Mouse (Mus musculus): Measurements from ENCODE around the gene H2afy. TPM values are rescaled to one million over a fixed set of nuclear protein-coding genes. Genes with fewer than 3 reads are reported as not detected.
"Not testable (repeated sequence)": the region's sequence is repeated elsewhere in the genome, so short reads cannot be mapped to it uniquely, and the experiment has no call there.

H2afy gene
- total RNA-seq, 1 experiment from 2014 or later, result 1,680 TPM

GRCm38 (mm10) chr13:56081656-56082055 is 54.5 kb downstream of the H2afy start:
- ATAC-seq (replicated peaks; ENCODE audit: low read depth, poor library complexity, severe bottlenecking), result no peak

GRCm38 (mm10) chr13:56079616-56080015 is 56.5 kb downstream of the H2afy start:
- no peak for ATAC-seq (replicated peaks; ENCODE audit: low read depth, poor library complexity, severe bottlenecking)

GRCm38 (mm10) chr13:56078724-56079262 is 57.4 kb downstream of the H2afy start:
- no peak for ATAC-seq (replicated peaks; ENCODE audit: low read depth, poor library complexity, severe bottlenecking)

- no peak for ATAC-seq (replicated peaks; ENCODE audit: low read depth, poor library complexity, severe bottlenecking)
Measured at GRCm38 (mm10) chr13:56075930-56076329, 60.2 kb downstream of the H2afy start.

GRCm38 (mm10) chr13:56073186-56073585 is 63.0 kb downstream of the H2afy start:
- no peak for ATAC-seq (replicated peaks; ENCODE audit: low read depth, poor library complexity, severe bottlenecking)

- ATAC-seq (replicated peaks; ENCODE audit: low read depth, poor library complexity, severe bottlenecking), result no peak
Measured at GRCm38 (mm10) chr13:56072268-56072607, 63.9 kb downstream of the H2afy start.

GRCm38 (mm10) chr13:56071586-56072267 is 64.4 kb downstream of the H2afy start:
- no peak for ATAC-seq (replicated peaks; ENCODE audit: low read depth, poor library complexity, severe bottlenecking)

- ATAC-seq (replicated peaks; ENCODE audit: low read depth, poor library complexity, severe bottlenecking), result no peak
Measured at GRCm38 (mm10) chr13:56069643-56070042, 66.5 kb downstream of the H2afy start.

- no peak for ATAC-seq (replicated peaks; ENCODE audit: low read depth, poor library complexity, severe bottlenecking)
Measured at GRCm38 (mm10) chr13:56068517-56068916, 67.6 kb downstream of the H2afy start.

GRCm38 (mm10) chr13:56066904-56067303 is 69.3 kb downstream of the H2afy start:
- ATAC-seq (replicated peaks; ENCODE audit: low read depth, poor library complexity, severe bottlenecking), result peak; percentile 61

- ATAC-seq (replicated peaks; ENCODE audit: low read depth, poor library complexity, severe bottlenecking), result no peak
Measured at GRCm38 (mm10) chr13:56066152-56066551, 70.0 kb downstream of the H2afy start.

GRCm38 (mm10) chr13:56057761-56058160 is 78.4 kb downstream of the H2afy start:
- no peak for ATAC-seq (replicated peaks; ENCODE audit: low read depth, poor library complexity, severe bottlenecking)

- ATAC-seq (replicated peaks; ENCODE audit: low read depth, poor library complexity, severe bottlenecking), result peak; percentile 39; the same call in 1 of the 2 replicates
Measured at GRCm38 (mm10) chr13:56055720-56056119, 80.4 kb downstream of the H2afy start.

GRCm38 (mm10) chr13:56054089-56054488 is 82.1 kb downstream of the H2afy start:
- ATAC-seq (replicated peaks; ENCODE audit: low read depth, poor library complexity, severe bottlenecking), result no peak

- no peak for ATAC-seq (replicated peaks; ENCODE audit: low read depth, poor library complexity, severe bottlenecking)
Measured at GRCm38 (mm10) chr13:56052781-56053180, 83.4 kb downstream of the H2afy start.

GRCm38 (mm10) chr13:56050246-56050645 is 85.9 kb downstream of the H2afy start:
- ATAC-seq (replicated peaks; ENCODE audit: low read depth, poor library complexity, severe bottlenecking), result no peak

- ATAC-seq (replicated peaks; ENCODE audit: low read depth, poor library complexity, severe bottlenecking), result no peak
Measured at GRCm38 (mm10) chr13:56042221-56042620, 93.9 kb downstream of the H2afy start.

GRCm38 (mm10) chr13:56040621-56041020 is 95.5 kb downstream of the H2afy start:
- ATAC-seq (replicated peaks; ENCODE audit: low read depth, poor library complexity, severe bottlenecking), result no peak

GRCm38 (mm10) chr13:56039610-56040371 is 96.4 kb downstream of the H2afy start:
- ATAC-seq (replicated peaks; ENCODE audit: low read depth, poor library complexity, severe bottlenecking), result no peak

- ATAC-seq (replicated peaks; ENCODE audit: low read depth, poor library complexity, severe bottlenecking), result no peak
Measured at GRCm38 (mm10) chr13:56029006-56029405, 107.2 kb downstream of the H2afy start.

- not testable (repeated sequence) for ATAC-seq (replicated peaks; ENCODE audit: low read depth, poor library complexity, severe bottlenecking)
Measured at GRCm38 (mm10) chr13:56027996-56028395, 108.2 kb downstream of the H2afy start.

All from common myeloid progenitor, adult 5-6 weeks (primary cell).